Mouse (Mus musculus): Measurements from ENCODE around the gene Tenm4.
"Not testable (repeated sequence)": the region's sequence is repeated elsewhere in the genome, so short reads cannot be mapped to it uniquely, and the experiment has no call there.

Tenm4 gene

DNA sequence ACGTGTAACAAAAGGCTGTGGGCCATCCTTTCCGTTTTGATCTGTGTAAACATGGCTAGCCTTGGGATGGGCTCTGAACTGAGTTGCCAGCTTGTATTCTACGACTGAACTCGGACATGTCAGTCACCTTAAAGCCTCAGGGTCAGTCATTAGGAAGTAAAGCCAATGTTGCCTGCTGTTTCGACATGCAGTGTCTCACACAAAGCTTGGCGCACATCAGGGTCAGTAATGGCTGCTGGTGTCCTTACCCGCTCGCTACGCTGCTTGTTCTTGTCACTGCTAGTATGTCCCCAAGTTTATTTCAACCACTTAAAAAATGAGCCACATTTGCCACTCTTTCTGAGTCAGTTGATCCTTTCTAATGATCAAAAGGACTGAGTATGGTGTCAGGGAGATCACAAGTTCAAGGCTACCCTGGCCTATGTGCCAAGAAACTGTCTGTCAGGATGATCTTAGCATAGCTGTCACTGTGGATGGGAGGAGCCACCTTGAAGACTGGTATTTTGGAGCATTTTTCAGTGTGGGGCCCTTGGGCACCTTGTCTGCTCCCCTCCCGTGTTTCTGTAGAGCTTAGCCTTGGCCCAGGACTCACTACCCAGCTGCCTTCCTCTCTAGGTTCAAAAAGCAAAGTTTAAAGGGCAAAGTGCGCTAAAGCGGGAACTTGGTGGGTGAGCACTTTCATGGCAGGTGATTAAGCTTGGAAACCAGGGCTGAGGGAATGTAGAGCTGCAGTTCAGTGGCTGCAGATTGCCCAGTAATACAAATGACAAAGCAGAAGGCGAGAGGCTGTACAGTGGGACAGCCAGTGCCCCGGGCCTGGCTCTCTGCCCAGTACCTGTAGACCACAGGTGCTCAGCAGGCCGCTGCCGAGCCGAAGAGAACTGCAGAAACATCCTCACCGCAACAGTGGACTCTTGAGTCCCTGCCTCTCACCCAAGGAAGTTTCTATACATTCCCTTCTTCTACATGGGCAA, 718.3 kb downstream of the Tenm4 start:
- no peak for DNase-seq (ENCODE audit: low spot score in 2 of 2)

- no peak for DNase-seq (ENCODE audit: low spot score in 2 of 2)
These were observed 719.1 kb downstream of the Tenm4 start for GRCm38 (mm10) chr7:96890035-96890621.

GRCm38 (mm10) chr7:96890987-96891386, 719.9 kb downstream of the Tenm4 start:
- DNase-seq (ENCODE audit: low spot score in 2 of 2): no peak

- peak; percentile 41 to 54 for DNase-seq (ENCODE audit: low spot score in 2 of 2)
These were observed 728.1 kb downstream of the Tenm4 start for GRCm38 (mm10) chr7:96899036-96899569.

- no peak for DNase-seq (ENCODE audit: low spot score in 2 of 2)
These were observed 731.1 kb downstream of the Tenm4 start for GRCm38 (mm10) chr7:96902183-96902582.

DNA sequence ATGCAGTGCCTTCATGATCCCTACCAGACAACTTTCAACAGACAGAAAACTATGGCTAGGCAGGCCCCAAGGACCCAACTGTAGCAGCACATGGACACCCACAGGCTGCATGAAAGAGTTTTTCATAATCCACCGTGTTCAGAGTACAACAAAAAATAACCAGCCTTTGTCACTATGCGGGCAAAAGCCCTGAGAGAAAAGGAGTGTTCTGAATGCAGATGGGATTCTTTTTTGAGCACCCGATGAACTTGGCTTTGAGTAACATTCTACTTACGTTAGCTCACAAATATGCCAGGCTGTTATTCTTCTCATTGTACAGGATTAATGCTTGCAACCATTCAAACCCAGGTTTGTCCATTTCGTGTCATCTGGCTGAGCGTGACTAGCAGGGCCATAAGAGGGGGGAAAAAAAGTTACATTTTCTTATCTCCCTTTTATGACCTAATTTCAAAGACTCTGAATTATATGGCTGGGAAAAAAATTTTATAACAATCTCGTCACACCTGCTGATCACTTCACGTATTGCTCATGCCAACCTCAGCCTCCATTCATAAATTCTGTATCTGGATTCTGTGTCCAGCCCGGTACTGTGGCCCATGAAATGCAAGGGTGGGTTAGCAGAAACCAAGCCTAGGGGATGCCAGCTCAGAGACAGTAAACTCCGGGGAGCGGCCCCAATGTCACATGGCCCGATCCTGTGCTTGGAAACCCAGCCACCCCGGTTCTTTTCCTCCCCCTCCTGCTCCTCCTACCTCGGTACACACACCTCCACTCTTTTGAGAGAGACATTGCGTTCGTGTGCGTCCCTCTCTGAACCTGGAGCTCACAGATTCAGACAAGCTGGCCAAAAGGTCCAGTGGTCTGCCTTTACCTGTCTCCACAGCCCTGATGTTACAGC, 732.3 kb downstream of the Tenm4 start:
- DNase-seq (ENCODE audit: low spot score in 2 of 2): no peak

GRCm38 (mm10) chr7:96904442-96904841, 733.4 kb downstream of the Tenm4 start:
- DNase-seq (ENCODE audit: low spot score in 2 of 2): no peak

DNA sequence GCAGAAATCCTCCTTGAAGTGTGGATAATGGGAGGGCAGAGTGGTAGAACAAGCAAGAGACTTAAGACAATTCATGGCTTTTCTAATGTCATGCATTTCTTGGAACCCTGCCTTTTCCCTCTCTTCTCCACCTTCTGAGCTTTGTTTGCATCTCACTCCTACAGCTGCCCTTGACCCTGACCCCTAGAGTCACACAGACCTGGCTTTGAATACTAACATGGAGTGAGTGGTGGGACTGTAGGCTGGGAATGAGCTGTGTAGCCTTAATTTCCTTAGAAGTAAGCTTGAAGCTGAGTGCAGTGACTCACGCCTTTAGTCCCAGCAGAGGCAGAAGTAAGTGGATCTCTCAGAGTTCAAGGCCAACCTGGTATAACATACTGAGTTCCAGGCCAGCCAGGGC, 733.9 kb downstream of the Tenm4 start:
- no peak for DNase-seq (ENCODE audit: low spot score in 2 of 2)

GRCm38 (mm10) chr7:96905422-96905821, 734.4 kb downstream of the Tenm4 start:
- no peak for DNase-seq (ENCODE audit: low spot score in 2 of 2)

DNA sequence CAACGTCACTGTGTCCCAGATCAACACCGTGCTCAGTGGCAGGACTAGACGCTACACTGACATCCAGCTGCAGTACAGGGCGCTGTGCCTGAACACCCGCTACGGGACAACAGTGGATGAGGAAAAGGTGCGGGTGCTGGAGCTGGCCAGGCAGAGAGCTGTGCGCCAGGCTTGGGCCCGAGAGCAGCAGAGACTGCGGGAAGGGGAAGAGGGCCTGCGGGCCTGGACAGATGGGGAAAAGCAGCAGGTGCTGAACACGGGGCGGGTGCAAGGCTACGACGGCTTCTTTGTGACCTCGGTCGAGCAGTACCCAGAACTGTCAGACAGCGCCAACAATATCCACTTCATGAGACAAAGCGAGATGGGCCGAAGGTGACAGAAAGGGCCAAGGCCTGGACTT, 735.2 kb downstream of the Tenm4 start:
- DNase-seq (ENCODE audit: low spot score in 2 of 2): no peak

GRCm38 (mm10) chr7:96907971-96908680, 737.1 kb downstream of the Tenm4 start:
- DNase-seq (ENCODE audit: low spot score in 2 of 2): no peak

GRCm38 (mm10) chr7:96909856-96910255, 738.8 kb downstream of the Tenm4 start:
- no peak for DNase-seq (ENCODE audit: low spot score in 2 of 2)

GRCm38 (mm10) chr7:96910310-96910960, 739.4 kb downstream of the Tenm4 start:
- no peak for DNase-seq (ENCODE audit: low spot score in 2 of 2)

GRCm38 (mm10) chr7:96914031-96914430, 743.0 kb downstream of the Tenm4 start:
- DNase-seq (ENCODE audit: low spot score in 2 of 2): peak; percentile 87 to 92

DNA sequence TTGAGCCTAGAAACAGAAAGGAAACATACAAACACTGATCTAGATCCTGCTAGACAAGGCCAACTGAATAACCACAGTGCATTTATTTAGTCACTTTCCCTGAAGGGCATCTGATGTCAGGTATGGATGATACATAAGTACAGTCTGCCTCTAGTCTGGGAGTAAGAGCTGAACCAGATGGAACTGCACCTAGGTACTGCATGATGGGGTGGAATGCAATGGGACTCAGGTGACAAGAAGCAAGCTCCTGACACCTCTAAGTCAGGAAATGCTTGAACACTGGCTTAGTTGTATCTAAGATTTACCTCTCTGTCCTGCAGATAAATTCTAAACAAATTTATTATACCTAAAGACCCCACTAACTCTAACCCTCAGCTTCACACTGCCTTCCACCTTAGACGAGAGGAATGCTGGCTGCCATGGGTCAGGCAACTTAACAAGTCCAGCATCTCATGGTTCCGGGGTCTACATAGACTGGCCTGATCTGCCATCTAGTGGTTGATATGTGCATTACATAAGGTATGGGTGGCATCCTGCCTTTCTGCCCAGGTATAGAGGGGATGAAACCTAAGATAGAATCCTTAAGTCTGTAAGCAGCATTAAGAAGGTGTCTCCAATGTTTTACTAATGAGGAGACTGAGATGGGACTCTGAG, 744.5 kb downstream of the Tenm4 start:
- peak; percentile 56 to 67 for DNase-seq (ENCODE audit: low spot score in 2 of 2)

DNA sequence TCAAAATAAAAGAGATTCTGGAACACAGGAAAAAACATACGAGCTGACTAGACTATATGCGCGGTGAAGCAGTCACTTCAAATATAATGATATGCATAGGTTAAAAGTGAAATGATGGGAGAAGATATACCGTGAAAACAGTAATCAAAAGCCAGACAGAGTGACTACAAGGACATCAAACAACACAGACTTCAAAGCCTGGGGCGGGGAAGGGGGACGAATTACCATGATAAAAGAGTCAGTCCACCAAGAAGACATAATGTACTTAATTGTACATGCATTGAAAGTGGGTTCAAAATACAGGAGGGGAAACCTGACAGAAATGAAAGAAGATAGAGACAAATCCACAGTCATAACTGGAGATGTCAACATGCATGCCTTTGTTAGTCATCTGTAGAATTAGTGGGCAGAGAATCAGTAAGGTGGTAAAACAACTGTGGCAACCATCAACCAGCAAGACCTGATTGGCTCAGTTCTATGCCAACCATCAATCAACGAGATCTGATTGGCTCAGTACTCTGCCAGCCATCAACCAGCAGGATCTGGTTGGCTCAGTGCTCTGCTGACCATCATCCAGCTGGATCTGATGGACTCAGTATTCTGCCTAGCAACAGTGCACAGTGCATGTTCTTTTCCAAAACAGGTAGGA, 749.5 kb downstream of the Tenm4 start:
- DNase-seq (ENCODE audit: low spot score in 2 of 2): no peak

GRCm38 (mm10) chr7:96922927-96923326, 751.9 kb downstream of the Tenm4 start:
- DNase-seq (ENCODE audit: low spot score in 2 of 2): no peak

DNA sequence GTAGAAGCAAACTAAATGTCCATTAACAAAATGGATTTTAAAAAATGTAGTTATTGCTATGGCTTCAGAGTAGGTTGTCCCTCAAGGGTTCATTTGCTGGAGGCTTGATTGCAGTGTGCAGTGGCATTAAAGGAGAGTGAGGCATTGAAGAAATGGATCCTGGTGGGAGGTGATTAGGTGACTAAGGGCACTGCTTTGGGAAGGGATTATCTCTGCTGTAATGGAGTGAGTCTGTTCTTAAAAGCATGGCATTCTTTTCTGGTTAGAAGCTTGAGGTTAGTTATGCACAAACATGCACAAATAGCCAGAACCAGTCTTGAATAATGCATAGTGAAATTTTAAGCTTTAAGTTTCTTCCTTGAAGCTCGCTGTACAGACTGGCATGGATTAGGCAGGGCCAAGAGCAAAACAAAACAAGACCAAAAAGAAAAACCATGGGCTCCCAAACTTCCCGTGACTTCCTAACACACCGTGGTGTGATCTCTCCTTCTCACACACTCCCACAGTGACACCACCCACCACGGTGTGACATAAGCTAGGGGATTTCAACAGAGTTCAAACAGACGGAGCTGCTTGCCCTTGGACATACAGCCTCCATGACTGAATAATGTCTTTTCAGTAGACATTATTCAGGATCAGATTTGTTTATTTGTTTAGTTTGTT, 772.8 kb downstream of the Tenm4 start:
- no peak for DNase-seq (ENCODE audit: low spot score in 2 of 2)

DNA sequence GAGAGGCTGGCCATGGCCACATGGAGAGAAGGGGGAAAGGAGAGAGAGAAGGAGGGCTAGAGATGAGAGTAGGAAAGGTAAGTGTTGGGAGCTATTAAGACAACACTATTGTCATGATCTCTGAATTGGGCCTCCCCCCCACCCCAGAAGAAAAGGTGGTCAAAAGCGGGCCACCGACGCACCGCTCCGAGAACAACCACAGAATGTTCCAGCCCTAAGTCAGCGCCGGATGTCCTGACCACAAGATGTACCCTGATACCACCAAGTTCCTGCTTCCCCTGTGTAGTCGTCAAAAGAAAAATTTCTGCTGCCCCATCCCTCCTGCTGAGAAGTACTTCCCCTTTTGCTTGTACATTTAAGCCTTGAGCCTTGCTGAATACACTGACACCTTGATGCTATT, 775.5 kb downstream of the Tenm4 start:
- DNase-seq (ENCODE audit: low spot score in 2 of 2): not testable (repeated sequence)

All from frontal cortex, postnatal 36 days (tissue).